Mouse (Mus musculus) ES-Bruce4 (cell line): ENCODE measurements at regions not wholly inside any gene's neighbourhood (a gene's known extent, or its start where the extent isn't known, plus 50 kb on each side); places are given as distances from the start of the nearest gene placed in this dataset.

Experiments used
- CTCF ChIP-seq: IDR thresholded peaks from one replicate; pipeline ENCODE4 v1.8.1; 2011; ENCODE audit warnings: low read depth, low read length
- EP300 ChIP-seq: IDR thresholded peaks from 2 replicates; pipeline ENCODE4 v1.6.1; 2011; ENCODE audit warnings: low read depth, low read length; ENCODE audit not compliant: insufficient read depth
- POLR2A ChIP-seq: IDR thresholded peaks from one replicate; pipeline ENCODE4 v1.8.1; 2011; ENCODE audit warnings: low read length; ENCODE audit not compliant: insufficient read depth

GRCm38 (mm10) chr11:55685031-55685519, 77.1 kb upstream of the Glra1 start:
- no peak for TF ChIP-seq CTCF
- TF ChIP-seq POLR2A, result no peak
- peak; percentile 62; the same call in 1 of the 2 replicates for TF ChIP-seq EP300
